Mouse (Mus musculus) G1E-ER4 (cell line): ENCODE data around the gene Asb16. TPM values are rescaled to one million over a fixed set of nuclear protein-coding genes. Genes with fewer than 3 reads are reported as not detected.

ENCODE experiments used
- GATA1 ChIP-seq: IDR thresholded peaks from one replicate; pipeline ENCODE4 v1.8.0; 2012; ENCODE audit warnings: low read length, inconsistent platforms
- polyA plus RNA-seq: library from polyadenylated mRNA; stranded (reverse); fragments of >175 nt; gene quantifications from 2 replicates; pipeline ENCODE4 v1.2.3, GENCODE M21; 2012

Asb16 gene
- polyA plus RNA-seq, 1 experiment, result not detected

DNA sequence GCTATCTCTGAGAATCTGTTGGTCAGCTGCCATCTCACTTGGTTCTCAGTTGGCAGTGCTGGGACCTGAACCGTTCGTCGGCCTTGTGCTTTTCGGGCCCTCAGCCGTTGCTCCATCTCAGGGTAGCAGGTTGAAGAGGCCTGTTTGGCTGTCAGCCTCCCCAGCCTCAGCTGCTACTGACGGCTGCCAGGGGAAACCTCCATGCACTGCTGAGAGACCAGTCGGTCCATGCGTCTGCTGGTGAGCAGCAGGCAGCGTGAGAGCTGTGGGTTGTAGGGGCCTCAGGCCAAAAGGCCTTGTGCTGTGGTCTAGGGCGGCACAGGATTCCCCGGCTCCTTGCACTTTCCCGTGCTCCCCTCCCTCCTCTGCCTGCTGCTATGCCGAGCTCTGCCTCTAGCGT is 2.7 kb upstream of the Asb16 start:
- no peak for TF ChIP-seq GATA1

DNA sequence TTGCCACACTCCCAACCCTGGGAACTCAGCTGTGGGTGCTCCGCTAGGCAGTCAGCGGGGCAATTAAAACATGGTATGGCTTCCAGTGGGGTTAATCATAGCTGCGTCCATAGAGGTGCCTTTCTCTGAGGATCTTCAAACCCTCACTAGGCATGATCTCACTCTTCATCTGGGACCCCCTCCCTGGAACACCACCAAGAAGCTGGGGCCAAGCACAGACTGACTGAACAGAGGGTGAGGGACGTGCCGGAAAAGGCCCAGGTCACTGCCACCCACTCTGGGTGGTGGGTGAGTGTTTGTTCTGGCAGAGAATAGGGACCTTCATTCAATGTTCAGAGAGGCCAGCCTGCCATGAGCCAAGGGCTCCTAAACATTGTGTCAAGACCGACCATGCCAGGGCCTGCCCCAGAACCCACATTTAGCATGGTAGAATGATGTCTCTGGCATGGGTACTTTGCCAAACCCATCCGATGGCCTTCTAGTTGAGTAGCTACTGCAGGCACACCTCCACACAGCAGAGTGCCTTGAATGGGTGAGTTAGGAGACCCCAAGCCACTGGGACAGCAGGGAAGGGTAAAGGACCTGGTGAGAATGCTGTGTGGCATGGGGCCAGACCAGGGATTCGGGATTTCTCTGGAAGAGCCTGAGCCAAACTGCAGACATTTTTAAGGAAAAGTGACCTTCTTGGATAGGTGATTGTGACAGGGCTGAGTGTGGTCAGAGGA is 1.8 kb upstream of the Asb16 start:
- no peak for TF ChIP-seq GATA1

DNA sequence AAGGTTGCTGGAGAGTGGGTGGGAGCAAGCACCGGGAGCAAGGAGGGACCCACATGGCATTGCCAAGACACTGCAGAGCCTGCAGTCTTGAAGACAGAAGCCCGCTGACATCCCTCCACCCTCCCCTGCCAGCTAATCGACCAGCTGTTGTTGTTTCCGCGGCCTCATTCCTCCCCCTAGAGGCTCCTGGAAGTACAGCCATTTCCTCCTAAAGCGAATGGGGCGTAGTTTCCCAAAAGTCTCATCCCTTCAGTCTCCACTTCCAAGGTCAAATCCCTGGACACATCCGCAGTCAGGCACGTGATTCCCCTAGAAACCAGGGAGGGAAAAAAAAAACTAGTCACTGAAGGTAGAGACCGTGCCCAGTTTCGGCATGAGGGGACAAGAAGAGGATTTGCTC is 1.1 kb upstream of the Asb16 start:
- no peak for TF ChIP-seq GATA1

DNA sequence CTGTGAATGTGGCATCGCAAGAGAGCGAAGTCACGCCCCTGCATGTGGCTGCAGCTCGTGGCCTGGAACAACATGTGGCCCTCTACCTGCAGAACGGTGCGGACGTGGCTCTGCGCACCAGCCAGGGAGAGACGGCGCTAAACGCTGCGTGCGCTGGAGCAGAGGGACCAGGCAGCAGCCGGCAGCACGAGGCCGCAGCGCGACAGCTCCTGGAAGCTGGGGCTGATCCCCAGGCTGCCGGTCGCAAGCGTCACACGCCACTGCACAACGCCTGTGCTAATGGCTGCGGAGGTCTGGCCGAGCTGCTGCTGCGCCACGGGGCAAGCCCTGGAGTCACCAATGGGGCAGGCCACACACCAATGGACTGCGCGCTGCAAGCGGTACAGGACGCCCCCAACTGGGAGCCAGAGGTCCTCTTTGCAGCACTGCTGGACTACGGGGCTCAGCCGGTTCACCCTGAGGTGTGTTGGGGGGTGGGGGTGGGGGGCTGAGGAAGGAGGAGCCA is 7.9 kb downstream of the Asb16 start:
- TF ChIP-seq GATA1, result no peak

DNA sequence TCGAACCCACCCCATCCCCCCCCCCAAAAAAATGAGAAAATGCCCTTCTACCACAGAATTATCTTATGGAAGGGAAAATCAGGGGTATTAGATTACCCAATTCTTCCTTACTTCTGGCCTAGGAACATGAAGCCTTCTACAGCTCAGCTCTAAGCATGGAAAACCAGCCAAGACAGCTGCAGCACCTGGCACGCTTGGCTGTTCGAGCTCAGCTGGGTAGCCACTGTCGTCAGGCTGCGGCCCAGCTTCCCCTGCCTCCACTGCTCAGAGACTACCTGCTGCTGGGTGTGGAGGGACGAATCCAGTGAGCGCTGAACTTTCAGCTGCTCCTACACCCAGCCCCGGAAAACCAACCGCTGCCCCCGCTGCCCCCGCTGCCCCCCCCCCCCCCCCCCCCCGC is 9.2 kb downstream of the Asb16 start:
- no peak for TF ChIP-seq GATA1

DNA sequence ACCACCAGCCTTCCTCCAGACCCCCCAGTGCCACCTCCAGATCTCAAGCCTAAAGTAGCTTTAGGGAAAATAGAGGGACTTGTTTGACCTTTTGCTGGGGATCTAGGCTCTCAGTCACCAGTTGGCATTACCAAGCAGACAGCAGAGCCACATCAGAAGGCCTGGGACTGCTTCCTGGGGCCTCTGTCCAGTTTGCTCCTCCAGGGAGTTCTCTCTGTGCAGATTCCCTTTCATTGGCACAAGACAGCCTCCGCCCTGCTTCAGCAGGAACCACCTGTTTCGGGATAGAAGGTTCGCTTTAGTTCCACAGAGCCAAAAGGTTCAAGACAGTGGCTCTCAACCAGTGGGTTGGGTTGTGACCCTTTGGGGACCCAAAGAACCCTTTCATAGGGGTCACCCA is 11.1 kb downstream of the Asb16 start:
- TF ChIP-seq GATA1, result no peak

DNA sequence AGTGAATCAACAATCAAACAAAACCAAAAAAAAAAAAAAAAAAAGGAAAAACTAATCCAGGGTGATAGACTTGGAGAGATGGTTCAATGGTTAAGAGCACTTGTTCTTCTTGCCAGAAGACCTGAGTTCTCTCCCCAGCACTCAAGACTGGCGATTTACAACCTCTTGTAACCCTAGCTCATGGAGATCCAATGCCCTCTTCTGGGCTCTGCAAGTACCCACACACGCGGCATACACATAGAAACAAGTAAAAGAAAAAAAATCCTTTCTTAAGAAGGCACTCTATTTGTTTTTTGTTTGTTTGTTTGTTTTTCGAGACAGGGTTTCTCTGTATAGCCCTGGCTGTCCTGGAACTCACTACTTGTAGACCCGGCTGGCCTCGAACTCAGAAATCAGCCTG is 15.4 kb downstream of the Asb16 start:
- TF ChIP-seq GATA1, result no peak

DNA sequence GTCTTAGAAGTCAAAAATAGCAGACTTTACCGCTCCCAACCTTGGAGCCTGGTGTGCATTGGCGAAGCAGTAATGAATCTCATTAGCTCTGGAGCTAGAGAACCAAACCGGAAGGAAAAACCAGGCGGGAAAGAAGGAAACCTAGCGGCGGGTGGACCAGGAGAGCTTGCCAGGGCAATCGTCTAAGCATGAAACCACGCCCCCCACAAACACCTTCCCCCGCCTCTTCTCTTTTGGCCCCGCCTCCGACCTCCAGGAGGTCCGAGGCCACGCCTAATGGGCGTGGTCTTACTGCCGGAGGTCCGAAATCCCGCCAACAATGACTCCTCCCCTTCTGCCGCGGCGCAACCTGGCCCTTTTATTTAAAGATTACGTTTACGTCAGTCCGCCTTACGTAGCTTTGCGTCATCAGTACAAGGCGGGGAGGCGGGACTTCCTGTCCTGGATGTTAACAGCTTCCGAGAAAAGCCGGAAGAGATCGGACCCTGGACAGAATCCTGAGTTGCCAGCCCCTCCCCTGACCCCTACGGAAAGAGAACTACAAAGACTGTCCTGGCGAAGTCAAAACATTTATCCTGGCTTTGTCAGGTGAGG is 16.1 kb downstream of the Asb16 start, which contains the start of gene Tmub2:
Gene Tmub2, plus strand, starts transcription at position 431 of the 594 bp plus-strand sequence.
- TF ChIP-seq GATA1, result no peak

DNA sequence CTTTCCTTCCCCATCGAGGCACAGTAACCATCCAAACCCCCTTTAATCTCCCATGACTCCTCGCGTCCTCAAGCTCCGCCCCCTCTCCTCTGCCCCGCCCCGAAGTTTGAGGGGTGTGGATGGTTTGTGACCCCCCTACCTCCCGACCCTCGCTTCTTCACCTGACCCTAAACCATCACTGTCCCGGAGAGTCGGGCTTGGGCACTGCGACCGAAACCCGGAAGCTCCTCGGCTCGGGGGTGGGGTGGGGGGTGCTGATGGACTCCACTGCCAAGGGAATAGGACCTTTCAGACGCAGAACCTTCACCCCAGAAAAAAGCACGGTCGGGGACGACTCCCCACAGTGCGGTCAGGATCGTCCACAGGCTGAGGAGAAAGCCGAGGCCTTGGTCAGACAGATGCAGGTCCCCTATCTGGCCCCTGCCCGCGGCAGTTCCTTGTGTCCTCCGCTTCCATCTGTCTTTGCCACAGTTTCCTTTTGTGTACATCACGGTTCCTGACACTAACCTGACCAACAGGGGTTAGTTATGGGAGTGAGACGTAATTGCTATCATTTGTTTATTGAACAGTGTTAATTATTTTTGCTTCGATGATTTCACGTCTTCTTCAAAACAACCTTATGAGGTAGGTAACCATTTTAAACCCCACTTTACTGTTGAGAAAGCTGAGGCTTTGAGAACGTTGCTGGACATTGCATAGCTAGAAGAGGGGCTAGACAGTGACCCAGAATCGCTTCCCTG is 16.7 kb downstream of the Asb16 start:
- TF ChIP-seq GATA1, result no peak

DNA sequence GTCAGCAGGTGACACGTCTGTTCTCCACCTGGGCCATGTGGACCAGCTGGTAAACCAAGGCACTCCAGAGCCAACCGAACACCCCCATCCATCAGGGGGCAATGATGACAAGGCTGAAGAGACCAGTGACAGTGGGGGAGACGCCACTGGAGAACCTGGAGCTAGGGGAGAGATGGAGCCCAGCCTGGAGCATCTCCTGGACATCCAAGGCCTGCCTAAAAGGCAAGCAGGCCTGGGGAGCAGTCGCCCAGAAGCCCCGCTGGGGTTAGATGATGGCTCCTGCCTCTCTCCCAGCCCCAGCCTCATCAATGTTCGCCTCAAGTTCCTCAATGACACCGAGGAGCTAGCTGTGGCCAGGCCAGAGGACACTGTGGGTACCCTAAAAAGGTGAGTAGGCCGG is 18.9 kb downstream of the Asb16 start:
- no peak for TF ChIP-seq GATA1

DNA sequence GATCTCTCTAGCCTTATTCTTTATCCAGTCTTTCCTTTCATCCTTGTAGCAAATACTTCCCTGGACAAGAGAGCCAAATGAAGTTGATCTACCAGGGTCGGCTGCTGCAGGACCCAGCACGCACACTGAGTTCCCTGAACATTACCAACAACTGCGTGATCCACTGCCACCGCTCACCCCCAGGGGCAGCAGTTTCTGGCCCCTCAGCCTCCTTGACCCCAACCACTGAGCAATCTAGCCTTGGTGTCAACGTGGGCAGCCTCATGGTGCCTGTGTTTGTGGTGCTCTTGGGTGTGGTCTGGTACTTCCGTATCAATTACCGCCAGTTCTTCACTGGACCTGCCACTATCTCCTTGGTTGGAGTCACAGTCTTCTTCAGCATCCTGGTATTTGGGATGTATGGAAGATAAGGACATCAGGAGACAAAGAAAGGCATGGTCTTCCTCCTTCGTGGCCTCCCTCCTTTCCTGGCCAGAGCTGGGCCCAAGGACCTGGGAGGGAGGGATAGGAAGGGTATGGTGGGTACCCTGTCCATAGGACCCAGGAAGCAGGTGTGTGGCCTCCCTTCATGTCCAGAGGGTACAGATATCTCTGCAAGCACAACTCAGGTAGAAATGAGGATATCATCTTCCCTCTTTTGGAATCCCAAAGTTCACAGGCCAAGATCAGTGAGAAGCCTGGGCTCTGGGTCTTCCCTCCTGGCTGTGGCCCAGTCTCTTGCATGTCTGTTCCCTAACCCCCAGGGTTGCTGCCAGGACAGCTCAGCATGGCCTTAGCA is 19.7 kb downstream of the Asb16 start:
- TF ChIP-seq GATA1, result no peak

DNA sequence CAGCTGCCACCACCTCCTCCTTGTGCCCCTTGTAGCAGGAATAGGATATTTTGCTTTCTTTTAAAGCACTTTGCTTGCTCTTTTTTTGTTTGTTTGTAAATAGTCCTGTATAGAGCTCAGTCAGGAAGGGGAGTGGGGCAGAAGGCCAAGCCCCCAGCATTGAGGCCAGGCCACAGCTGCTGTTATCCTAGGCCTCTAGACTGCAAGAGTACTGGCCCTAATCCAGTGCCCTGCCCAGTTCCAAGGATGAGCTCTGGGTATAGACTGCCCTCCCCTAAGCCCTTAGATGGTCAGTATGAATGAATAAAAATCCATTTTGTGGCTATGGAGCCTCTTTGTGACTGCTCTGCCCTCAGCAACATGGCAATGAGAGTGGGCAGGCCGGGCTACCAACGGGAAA is 20.4 kb downstream of the Asb16 start:
- TF ChIP-seq GATA1, result no peak

DNA sequence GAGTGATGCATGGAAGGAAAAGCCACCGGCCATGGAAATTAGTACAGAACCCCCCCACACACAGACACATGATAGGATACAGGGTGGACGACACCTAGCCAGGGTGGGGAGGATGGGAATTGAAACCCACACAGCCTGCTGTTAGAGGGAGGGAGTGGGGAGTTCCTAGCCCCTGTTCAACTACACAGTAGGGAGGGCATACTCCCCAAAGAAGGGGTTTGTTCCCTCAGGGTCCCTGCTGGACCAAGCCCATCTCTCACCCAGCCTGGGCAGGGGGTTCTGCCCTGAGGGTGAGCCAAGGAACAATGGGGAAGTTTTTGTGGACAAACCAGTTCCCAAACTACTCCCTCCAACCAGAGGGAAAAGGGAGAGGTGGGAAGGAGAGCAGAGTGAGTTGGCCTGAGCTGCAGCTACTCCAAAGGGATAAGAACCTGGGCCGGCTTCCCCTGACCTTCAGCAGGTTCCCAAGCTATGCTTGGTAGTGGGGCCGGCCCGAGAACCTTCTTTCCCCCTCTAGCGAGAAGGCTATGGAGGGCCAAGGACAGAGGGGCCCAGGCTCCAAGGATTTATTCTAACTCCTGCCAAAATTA is 21.1 kb downstream of the Asb16 start:
- no peak for TF ChIP-seq GATA1

DNA sequence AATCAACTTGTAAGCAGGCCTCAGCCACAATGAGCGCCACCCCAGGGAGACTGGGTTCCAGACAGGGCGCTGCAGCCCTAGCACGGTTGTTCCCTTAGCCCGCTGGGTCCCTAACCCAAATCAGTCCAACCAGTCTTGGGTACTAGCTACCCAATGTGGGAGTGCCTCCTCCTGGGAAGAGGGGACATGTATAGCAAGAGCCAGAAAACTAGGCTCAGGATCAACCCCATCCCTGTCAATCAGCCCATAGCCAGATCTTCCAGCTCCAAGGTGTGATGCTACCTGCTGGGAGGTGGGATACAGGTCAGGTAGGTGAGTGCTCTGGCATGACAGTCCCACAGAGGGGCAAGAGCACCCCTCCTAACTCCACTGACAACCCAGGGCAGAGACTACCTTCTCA is 21.6 kb downstream of the Asb16 start:
- no peak for TF ChIP-seq GATA1

DNA sequence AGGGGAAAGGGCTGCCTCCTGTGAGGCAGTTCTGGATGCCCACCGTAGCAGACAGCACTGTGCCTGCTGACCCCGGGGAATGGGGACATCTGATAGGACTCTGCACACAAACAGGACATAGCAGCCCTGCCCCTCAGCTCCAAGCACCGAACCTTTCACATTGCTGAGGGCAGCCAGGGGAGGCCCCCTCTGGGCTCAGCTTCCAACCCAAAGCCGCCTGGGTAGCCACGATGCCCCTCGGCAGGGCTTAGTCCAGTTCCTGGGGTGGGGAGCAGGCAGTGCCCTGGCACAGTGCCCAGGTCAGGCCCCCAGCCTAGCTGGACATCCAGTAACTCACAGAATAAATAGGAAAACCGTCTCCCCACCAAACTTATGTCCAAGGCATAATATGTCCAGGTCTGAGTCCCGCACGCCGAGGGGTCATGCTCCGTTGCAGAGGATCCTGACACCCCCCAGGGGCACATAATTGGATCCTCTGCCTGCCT is 22.6 kb downstream of the Asb16 start:
- no peak for TF ChIP-seq GATA1
